Mouse (Mus musculus): ENCODE measurements around the gene Phf6. TPM values are rescaled to one million over a fixed set of nuclear protein-coding genes. Genes with fewer than 3 reads are reported as not detected.
"Not testable (repeated sequence)": the region's sequence is repeated elsewhere in the genome, so short reads cannot be mapped to it uniquely, and the experiment has no call there.

Gene Phf6
- total RNA-seq (2012; rRNA removed): 19.8 and 22.0 TPM in 2 replicates
- 59.7 and 67.0 TPM in 2 replicates for total RNA-seq (2014; rRNA removed)
- polyA plus RNA-seq (2012; ENCODE audit: insufficient read length, low read depth): 27.1 and 29.4 TPM in 2 replicates

- no peaks in the 10 kb centered on the region for H3K9me3 ChIP-seq (replicated peaks; ENCODE audit: low read length)
- H3K4me1 ChIP-seq (ENCODE audit: control insufficient read depth in 1 of 2, insufficient read depth in 2 of 2): no peaks in the 10 kb centered on the region
- H3K9ac ChIP-seq (ENCODE audit: insufficient read depth, low read depth): peak within 1 kb of the TSS; percentile 98
- in situ Hi-C loops (cut with MboI; ENCODE audit: low pct_ligation_motif_present, low pct_unique_long_range_greater_than_20kb, low sequenced_read_pairs): no loop called here
- DNase-seq (ENCODE audit: extremely low read depth): peak; percentile 80
- H3K4me3 ChIP-seq (replicated peaks in 1 of 3; ENCODE audit: low read depth in 2 of 3, low read length in 2 of 3, poor library complexity in 1 of 3): peak within 1 kb of the TSS; percentile 68 to 94 (median 78)
- H3K27me3 ChIP-seq (replicated peaks): no peaks in the 10 kb centered on the region
- peaks cover 16% of the 10 kb centered on the region for H3K79me2 ChIP-seq (replicated peaks; ENCODE audit: control insufficient read depth, extremely low read depth, insufficient read depth, poor library complexity, severe bottlenecking)
- peak within 1 kb of the TSS; percentile 71; the same call in 1 of the 2 replicates for H3K4me2 ChIP-seq (ENCODE audit: insufficient read depth, low read depth, poor library complexity, severe bottlenecking)
- H3K27ac ChIP-seq (ENCODE audit: insufficient read depth, low read depth): peak within 1 kb of the TSS; percentile 69; the same call in 1 of the 2 replicates
- dilution Hi-C loops (cut with MboI; ENCODE audit: extremely low pct_ligation_motif_present, extremely low pct_unique_long_range_greater_than_20kb, low sequenced_read_pairs): no loop called here
- TF ChIP-seq NRF1 (IDR thresholded peaks at IDR 0.05; ENCODE audit: low read depth, low read length): peak; percentile 80
- TF ChIP-seq MXI1 (IDR thresholded peaks at IDR 0.05; ENCODE audit: low read depth, low read length): no peak
- TF ChIP-seq ZMIZ1 (IDR thresholded peaks at IDR 0.05; ENCODE audit: low read depth, low read length): peak; percentile 46; the same call in 1 of the 2 replicates
- TF ChIP-seq NELFE (IDR thresholded peaks at IDR 0.05; ENCODE audit: low read depth, low read length): peak; percentile 69
- TF ChIP-seq GABPA (IDR thresholded peaks at IDR 0.05; ENCODE audit: insufficient replicate concordance, low read depth, low read length): no peak
- no peak for TF ChIP-seq RAD21 (IDR thresholded peaks at IDR 0.05; ENCODE audit: low read depth, low read length)
- peak; percentile 74 for TF ChIP-seq POLR2A (IDR thresholded peaks at IDR 0.05; ENCODE audit: low read depth, low read length)
- TF ChIP-seq MEF2A (IDR thresholded peaks at IDR 0.05; ENCODE audit: borderline replicate concordance, low read depth, low read length): no peak
- 0 out of 2 replicates have a peak, but pooled peaks have one; percentile 27 for TF ChIP-seq MAZ (IDR thresholded peaks at IDR 0.05; ENCODE audit: low read depth, low read length)
- TF ChIP-seq MAX (IDR thresholded peaks at IDR 0.05; ENCODE audit: low read length): peak; percentile 52
- 0 out of 2 replicates have a peak, but pooled peaks have one; percentile 17 for TF ChIP-seq BHLHE40 (IDR thresholded peaks at IDR 0.05; ENCODE audit: low read depth, low read length)
- TF ChIP-seq TCF12 (IDR thresholded peaks at IDR 0.05; ENCODE audit: low read depth, low read length): peak; percentile 59; the same call in 1 of the 2 replicates
- peak; percentile 71 for TF ChIP-seq HCFC1 (IDR thresholded peaks at IDR 0.05; ENCODE audit: low read depth, low read length)
- TF ChIP-seq ZNF384 (IDR thresholded peaks at IDR 0.05; ENCODE audit: low read depth, low read length): peak; percentile 59
- H3K36me3 ChIP-seq (replicated peaks in 1 of 2; ENCODE audit: control insufficient read depth in 1 of 2, insufficient read depth in 1 of 2, low read length in 1 of 2): no peaks in the 10 kb centered on the region
Observed at GRCm38 (mm10) chrX:52911587-52912371, at the start of gene Phf6. Gene Phf6 (plus strand): TSS chrX:52912266.

- TF ChIP-seq CTCF (conservative IDR thresholded peaks at IDR 0.05 in 1 of 2, IDR thresholded peaks at IDR 0.05 in 1 of 2; ENCODE audit: low read depth in 2 of 2, low read length in 2 of 2) (peak in 1 of 2 experiments; percentile 73; a peak in 2 of 4 replicates), SMC3 (IDR thresholded peaks at IDR 0.05; ENCODE audit: low read depth, low read length) (peak; percentile 71), ZKSCAN1 (IDR thresholded peaks at IDR 0.05; ENCODE audit: borderline replicate concordance, low read depth, low read length) (no peak), BHLHE40 (IDR thresholded peaks at IDR 0.05; ENCODE audit: low read depth, low read length) (no peak), RAD21 (IDR thresholded peaks at IDR 0.05; ENCODE audit: low read depth, low read length) (peak; percentile 74), EP300 (IDR thresholded peaks at IDR 0.05; ENCODE audit: low read length) (no peak)
- H3K4me1 ChIP-seq (ENCODE audit: control insufficient read depth in 1 of 2, insufficient read depth in 2 of 2): no peaks in the 10 kb centered on the region
- in situ Hi-C loops (cut with MboI; ENCODE audit: low pct_ligation_motif_present, low pct_unique_long_range_greater_than_20kb, low sequenced_read_pairs): no loop called here
- H3K27me3 ChIP-seq (replicated peaks): no peaks in the 10 kb centered on the region
- H3K27ac ChIP-seq (ENCODE audit: insufficient read depth, low read depth): no peak overlapping the region
- H3K36me3 ChIP-seq (replicated peaks in 1 of 2; ENCODE audit: control insufficient read depth in 1 of 2, insufficient read depth in 1 of 2, low read length in 1 of 2): no peaks in the 10 kb centered on the region
- H3K4me3 ChIP-seq (replicated peaks in 1 of 3; ENCODE audit: low read depth in 2 of 3, low read length in 2 of 3, poor library complexity in 1 of 3): no peak overlapping the region
- no peaks in the 10 kb centered on the region for H3K9me3 ChIP-seq (replicated peaks; ENCODE audit: low read length)
- H3K9ac ChIP-seq (ENCODE audit: insufficient read depth, low read depth): no peak overlapping the region
- peak; percentile 58 for DNase-seq (ENCODE audit: extremely low read depth)
- H3K79me2 ChIP-seq (replicated peaks; ENCODE audit: control insufficient read depth, extremely low read depth, insufficient read depth, poor library complexity, severe bottlenecking): no peaks in the 10 kb centered on the region
- H3K4me2 ChIP-seq (ENCODE audit: insufficient read depth, low read depth, poor library complexity, severe bottlenecking): no peak overlapping the region
- dilution Hi-C loops (cut with MboI; ENCODE audit: extremely low pct_ligation_motif_present, extremely low pct_unique_long_range_greater_than_20kb, low sequenced_read_pairs): no loop called here
Observed at GRCm38 (mm10) chrX:52864126-52864525, 47.9 kb upstream of the Phf6 start.

DNA sequence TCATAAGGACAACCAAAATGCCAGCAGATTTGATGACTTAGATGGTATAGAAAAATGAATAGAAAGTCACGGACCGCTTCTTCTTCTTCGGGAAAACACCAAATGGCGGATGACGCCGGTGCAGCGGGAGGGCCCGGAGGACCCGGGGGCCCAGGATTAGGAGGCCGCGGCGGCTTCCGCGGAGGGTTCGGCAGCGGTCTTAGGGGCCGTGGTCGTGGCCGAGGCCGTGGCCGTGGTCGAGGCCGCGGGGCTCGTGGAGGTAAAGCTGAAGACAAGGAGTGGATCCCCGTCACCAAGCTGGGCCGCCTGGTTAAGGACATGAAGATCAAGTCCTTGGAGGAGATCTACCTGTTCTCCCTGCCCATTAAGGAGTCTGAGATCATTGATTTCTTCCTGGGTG lies 13.6 kb upstream of the Phf6 start:
- DNase-seq (ENCODE audit: extremely low read depth); H3K27me3 ChIP-seq (replicated peaks); H3K4me3 ChIP-seq (replicated peaks in 1 of 3; ENCODE audit: low read depth in 2 of 3, low read length in 2 of 3, poor library complexity in 1 of 3); in situ Hi-C loops (cut with MboI; ENCODE audit: low pct_ligation_motif_present, low pct_unique_long_range_greater_than_20kb, low sequenced_read_pairs); H3K36me3 ChIP-seq (replicated peaks in 1 of 2; ENCODE audit: control insufficient read depth in 1 of 2, insufficient read depth in 1 of 2, low read length in 1 of 2); H3K4me1 ChIP-seq (ENCODE audit: control insufficient read depth in 1 of 2, insufficient read depth in 2 of 2); H3K9me3 ChIP-seq (replicated peaks; ENCODE audit: low read length); dilution Hi-C loops (cut with MboI; ENCODE audit: extremely low pct_ligation_motif_present, extremely low pct_unique_long_range_greater_than_20kb, low sequenced_read_pairs); H3K4me2 ChIP-seq (ENCODE audit: insufficient read depth, low read depth, poor library complexity, severe bottlenecking); H3K27ac ChIP-seq (ENCODE audit: insufficient read depth, low read depth); H3K79me2 ChIP-seq (replicated peaks; ENCODE audit: control insufficient read depth, extremely low read depth, insufficient read depth, poor library complexity, severe bottlenecking); H3K9ac ChIP-seq (ENCODE audit: insufficient read depth, low read depth): not testable (repeated sequence)
